Mouse (Mus musculus) urinary bladder, adult 2 months (tissue): ENCODE data around the gene Ckm. TPM values are rescaled to one million over a fixed set of nuclear protein-coding genes. Genes with fewer than 3 reads are reported as not detected.

ENCODE experiments used
- DNase-seq: peaks from one replicate; pipeline ENCODE4 v3.0.0; 2022; ENCODE audit warnings: low spot score
- polyA plus RNA-seq: library from polyadenylated mRNA; depleted of rRNA; stranded (reverse); fragments of >200 nt; gene quantifications from 2 replicates; pipeline ENCODE4 v1.2.3, GENCODE M21; 2012

The Ckm gene
- polyA plus RNA-seq, 1 experiment, result 417 TPM

GRCm38 (mm10) chr7:19388699-19389413, 15.7 kb upstream of the Ckm start:
- no peak for DNase-seq

GRCm38 (mm10) chr7:19394484-19394883, 10.1 kb upstream of the Ckm start:
- no peak for DNase-seq

- no peak for DNase-seq
Measured at GRCm38 (mm10) chr7:19399496-19400280, 4.9 kb upstream of the Ckm start.

- DNase-seq, result no peak
Measured at GRCm38 (mm10) chr7:19400946-19401345, 3.6 kb upstream of the Ckm start.

GRCm38 (mm10) chr7:19402535-19403112, 2.0 kb upstream of the Ckm start:
- no peak for DNase-seq

- peak; percentile 69 for DNase-seq
Measured at GRCm38 (mm10) chr7:19403731-19404296, 762 bp upstream of the Ckm start, which contains the start of gene Klc3. Klc3 (minus strand) TSS chr7:19404104.

GRCm38 (mm10) chr7:19405417-19405816, 841 bp downstream of the Ckm start:
- peak; percentile 75 for DNase-seq

- DNase-seq, result no peak
Measured at GRCm38 (mm10) chr7:19409753-19410152, 5.2 kb downstream of the Ckm start.

- peak; percentile 44 for DNase-seq
Measured at GRCm38 (mm10) chr7:19410766-19411344, 6.3 kb downstream of the Ckm start.

- DNase-seq, result no peak
Measured at GRCm38 (mm10) chr7:19411783-19412182, 7.2 kb downstream of the Ckm start.

- no peak for DNase-seq
Measured at GRCm38 (mm10) chr7:19413525-19413924, 8.9 kb downstream of the Ckm start.

GRCm38 (mm10) chr7:19416590-19416989, 12.0 kb downstream of the Ckm start:
- no peak for DNase-seq

- no peak for DNase-seq
Measured at GRCm38 (mm10) chr7:19420121-19420520, 15.5 kb downstream of the Ckm start.

GRCm38 (mm10) chr7:19420821-19421636, 16.5 kb downstream of the Ckm start:
- peak; percentile 60 for DNase-seq

GRCm38 (mm10) chr7:19423083-19423482, 18.5 kb downstream of the Ckm start:
- no peak for DNase-seq

- DNase-seq, result no peak
Measured at GRCm38 (mm10) chr7:19424051-19424450, 19.5 kb downstream of the Ckm start.

- no peak for DNase-seq
Measured at GRCm38 (mm10) chr7:19426349-19426748, 21.8 kb downstream of the Ckm start.

GRCm38 (mm10) chr7:19426888-19427287, 22.3 kb downstream of the Ckm start:
- DNase-seq, result no peak

- DNase-seq, result no peak
Measured at GRCm38 (mm10) chr7:19427999-19428650, 23.5 kb downstream of the Ckm start.

- no peak for DNase-seq
Measured at GRCm38 (mm10) chr7:19429726-19430125, 25.1 kb downstream of the Ckm start.

- no peak for DNase-seq
Measured at GRCm38 (mm10) chr7:19430402-19430801, 25.8 kb downstream of the Ckm start.
